Mouse (Mus musculus) layer of hippocampus, adult 9-10 months (tissue): ENCODE measurements at regions not wholly inside any gene's neighbourhood (a gene's known extent, or its start where the extent isn't known, plus 50 kb on each side); places are given as distances from the start of the nearest gene placed in this dataset.

Experiments used
- DNase-seq: peaks from one replicate; pipeline ENCODE4 v3.0.0; 2022; ENCODE audit warnings: low spot score

DNA sequence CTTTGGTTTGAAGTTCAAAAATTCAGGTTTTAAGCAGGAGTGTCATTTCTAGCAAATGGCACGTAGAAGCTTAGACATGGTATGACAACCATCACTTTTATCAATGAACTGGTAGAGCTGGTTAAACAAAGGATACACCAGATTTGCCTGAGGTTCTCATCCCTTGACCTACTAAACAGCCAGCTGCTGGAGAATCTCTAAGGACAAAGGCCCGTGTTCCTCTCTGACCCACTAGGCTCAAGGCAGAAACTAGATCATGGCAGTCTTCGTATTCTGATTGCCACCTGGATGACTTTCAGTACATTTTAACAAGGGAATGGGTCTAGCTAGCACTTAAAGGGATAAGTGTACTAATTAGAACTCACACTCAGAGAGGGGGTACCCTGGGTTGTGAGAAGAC, 155.2 kb upstream of the Bcl6 start:
- DNase-seq, result no peak

DNA sequence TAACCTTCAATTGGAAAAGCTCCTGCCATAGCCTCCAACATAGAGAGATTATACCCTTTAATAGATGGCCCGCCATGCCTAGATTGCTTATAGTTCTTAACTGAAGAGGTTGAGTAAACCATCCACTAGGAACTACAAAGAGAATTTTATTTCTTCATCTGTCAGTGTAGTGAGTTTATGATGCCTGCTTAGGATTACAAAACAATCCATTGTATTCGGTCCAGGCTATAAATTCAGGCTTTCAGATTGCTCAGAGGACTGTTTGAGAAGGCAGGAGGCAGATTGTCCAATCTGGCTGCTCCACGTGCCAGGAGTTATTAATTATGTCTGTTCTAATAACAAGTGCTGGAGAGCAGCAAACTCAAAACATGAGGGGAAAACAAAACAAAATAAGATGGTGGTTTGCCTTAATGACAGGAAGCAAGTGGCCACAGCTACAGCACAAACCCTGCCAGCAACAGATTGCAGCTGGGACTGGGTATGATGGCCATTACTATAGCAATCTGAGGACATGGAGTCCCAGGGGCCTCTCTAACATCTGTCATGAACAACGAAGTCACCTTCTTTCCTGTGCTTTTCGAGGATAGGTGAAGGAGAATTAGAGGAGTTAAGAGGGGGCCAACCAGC, 154.4 kb upstream of the Bcl6 start:
- no peak for DNase-seq

DNA sequence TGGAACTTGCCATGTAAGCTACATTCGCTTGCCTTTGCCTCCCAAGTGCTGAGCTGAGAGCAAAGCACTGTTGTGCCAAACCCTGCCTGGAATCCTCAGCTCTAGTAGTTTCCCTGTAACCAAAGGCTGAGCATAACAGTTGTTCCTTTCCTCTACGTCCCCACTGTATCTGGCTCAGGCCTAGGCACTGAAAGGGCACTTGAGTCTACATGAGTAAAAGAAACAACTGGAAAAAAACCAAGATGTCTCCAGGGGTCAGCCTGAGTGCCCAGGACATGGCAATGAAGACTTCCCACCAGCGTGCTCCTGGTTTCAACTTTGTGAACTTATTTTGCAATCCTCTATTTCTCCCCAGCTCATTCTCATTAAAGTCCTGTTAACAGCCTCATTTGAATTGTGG, 150.5 kb upstream of the Bcl6 start:
- DNase-seq, result no peak

DNA sequence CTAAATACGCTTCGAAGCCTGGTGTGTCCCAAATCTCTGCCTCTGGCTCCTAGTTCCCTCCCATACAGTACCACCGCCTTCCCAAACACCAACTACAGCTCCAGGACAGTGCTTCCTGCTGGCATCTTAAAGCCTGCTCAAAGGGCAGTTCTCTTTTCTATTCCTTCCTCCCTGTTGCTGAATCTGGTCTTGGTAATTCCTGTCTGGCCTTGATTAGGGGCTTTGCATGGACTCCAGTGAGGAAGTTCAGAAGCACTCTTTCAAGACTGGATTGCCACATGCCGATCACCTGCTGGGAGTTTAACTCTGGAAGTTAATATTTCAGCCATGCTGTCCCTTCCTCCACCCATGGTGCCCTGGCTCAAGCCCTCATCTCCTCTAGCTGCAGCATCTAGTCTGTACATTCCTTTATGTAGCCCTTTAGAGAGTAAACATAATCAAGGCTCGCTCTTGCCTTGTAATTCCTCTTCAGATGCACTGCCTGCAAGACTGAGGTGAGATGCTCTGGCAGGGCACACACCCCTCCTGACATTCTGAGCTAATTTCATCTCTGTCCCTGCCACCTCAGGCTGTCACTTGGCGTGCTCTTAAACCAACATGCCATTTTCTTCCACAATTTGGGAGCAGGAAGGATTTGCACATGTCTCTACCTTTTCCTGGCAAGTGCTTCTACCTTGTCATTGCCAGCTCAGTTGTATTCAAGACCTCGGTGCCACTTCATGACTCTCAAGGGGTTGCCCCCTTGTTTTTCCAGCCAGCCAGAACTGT, 148.8 kb upstream of the Bcl6 start:
- no peak for DNase-seq

DNA sequence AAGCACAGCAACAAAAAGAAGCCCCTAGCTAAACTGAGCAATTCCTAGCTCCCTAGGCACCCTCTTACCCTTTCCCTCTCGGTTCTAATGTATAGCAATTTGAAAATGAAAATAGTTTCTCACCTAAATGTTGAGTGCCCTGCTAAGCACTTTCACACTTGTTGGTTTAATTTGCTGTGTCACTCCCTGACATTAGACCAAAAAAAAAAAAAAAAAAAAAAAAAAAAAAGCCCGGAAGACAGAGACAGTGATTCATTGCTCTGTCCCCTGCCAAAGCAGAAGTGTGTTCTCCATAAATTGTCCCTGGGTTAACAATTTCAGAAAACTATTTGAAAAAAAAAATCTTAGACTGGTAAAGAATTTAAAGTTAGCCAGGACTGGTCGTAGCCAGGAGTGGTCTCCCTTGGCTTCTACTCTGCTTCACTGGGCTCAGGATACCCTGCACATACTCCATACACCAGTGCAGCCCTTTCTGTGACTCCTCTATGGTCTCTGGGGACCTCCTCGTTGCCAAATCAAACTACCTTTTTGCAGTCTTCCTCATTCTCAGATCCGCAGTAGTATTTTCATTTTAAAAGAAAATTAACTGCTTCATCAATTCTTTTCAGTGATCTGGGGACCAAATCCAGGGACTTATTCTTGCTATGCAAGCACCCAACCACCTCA, 148.0 kb upstream of the Bcl6 start:
- DNase-seq, result no peak

DNA sequence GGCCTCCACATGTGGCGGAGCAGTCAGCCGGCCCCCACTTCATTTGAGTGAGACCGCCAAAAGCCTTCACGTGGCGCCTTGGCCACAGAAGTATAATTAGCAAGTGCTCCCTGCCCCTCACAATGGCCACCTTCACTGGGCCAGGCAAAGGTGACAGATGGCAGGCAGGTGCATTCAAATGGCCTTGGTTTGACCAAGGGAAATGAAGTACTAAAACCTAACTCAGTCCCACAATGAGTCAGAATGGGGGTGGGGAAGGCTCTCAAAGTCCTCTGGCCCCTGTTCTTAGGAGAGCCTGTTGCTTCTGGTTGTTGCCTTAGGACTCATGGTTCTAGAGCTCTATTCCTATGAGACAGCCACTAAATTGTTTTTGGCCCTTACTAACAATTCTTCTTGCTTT, 147.2 kb upstream of the Bcl6 start:
- DNase-seq, result no peak

DNA sequence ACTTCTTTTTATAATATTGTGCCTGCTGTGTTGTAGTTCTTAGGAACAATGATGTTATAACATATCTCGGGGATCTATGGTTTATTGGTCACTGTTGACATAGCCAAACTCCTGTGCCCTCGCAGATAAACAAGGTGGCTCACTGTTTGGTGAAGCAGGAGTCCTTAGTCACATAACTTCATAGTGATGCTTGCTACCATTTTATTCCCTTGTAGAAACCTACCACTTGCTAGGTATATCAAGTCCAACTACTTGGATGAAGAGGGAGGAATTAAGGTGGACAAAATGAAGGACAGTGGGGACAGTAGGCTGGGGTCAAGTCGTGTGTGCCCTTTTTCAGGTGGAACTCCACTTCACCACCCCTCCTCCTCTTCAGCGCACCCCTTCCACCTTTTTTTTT, 146.7 kb upstream of the Bcl6 start:
- DNase-seq, result no peak

DNA sequence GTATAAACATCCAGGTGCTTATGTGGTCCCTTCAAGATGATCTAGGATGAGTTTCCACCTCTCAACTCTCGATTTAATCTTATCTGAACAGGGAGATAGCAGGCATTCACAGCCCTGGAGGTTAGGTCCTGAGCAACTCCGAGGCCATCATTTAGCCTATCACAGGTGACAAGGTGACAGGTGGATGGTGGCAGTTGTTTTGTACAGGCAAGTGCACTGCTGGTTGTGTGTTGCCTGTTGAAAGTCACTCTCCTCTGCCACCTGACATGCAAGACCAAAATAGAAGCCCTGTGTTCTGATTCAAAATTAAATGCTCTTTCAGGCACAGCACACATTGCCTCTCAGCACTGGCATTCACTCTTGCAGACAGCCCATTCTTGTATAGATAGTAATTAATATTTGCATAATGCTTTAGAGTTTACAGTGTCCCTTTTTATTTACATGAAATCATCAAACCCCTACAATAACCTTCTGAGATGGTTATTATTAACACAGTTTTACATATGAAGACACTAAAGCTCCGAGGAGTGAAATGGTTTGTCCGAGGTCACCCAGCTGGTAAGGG, 145.9 kb upstream of the Bcl6 start:
- DNase-seq, result no peak

DNA sequence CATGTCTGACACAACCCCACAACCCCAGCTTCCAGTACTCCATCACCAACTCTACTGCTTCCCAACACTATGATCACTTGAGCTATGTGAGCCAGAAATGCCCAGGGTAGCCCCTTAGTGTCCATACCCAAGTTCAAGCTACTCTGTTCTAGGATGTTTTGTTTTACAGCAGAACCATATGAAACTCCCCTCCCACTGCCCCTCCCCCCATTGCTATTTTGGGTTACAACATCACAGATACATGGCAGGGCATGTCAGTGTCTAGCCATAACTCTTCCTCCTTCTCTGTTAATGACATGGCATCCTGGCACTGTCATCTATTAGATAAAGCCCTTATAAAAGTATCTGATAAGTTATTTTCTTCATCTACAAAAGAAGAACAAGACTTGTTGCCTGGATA, 142.0 kb upstream of the Bcl6 start:
- DNase-seq, result no peak

DNA sequence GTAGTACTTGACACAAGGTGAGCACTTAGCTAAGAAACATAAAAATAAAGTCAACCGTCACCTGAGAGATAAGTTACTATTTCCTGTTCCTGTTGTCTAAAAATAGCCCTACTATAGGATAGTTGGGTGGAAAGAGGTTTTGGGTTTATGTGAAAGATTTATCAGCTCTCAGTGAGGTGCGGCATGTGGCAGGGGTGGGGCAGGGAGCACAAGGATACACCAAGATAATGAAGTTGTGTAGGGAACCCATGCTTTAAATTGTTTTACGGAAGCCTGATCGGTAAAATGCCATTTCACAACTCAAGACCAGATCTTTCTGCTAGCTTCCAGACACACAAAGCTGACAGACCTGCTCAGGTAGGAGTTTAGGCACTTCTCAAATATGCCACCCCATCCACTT, 141.0 kb upstream of the Bcl6 start:
- DNase-seq, result no peak

DNA sequence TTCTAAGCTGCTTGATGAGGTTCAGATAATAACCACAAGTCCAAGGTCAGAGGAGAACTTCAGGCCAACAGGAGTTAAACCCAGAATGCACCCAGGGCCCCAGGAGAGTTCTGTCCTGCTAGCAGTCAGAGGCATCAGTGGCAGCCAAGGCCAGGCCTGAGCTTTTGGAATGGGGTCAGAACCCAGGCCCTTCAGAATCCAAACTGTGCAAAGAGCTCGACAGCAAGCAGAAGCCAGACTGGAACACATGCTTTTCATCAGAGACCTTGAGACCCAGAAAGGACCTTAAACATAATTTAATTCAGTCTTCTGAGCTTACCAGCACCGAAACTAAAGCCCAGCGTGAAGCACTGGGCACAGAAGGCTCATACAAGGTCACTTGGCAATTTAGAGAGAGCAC, 139.9 kb upstream of the Bcl6 start:
- no peak for DNase-seq

DNA sequence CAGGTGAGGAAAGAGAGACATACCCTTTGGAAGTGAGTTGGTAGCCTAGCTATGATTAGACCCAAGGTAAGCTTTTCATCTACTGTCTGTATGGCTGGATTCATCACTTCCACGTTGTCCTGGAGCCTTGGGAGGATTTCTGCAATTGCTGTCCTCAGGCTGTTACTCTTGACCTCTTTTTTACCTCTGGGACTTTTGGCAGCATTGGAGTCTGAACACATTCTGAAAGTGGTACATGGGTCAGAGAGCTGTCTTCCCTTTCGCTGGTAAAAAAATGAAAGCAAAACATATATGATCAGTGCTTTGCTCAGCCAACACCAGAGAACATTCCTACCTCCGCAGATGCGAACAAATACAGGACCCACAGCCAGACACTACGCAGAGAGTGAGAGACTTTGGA, 136.1 kb upstream of the Bcl6 start:
- DNase-seq, result no peak

DNA sequence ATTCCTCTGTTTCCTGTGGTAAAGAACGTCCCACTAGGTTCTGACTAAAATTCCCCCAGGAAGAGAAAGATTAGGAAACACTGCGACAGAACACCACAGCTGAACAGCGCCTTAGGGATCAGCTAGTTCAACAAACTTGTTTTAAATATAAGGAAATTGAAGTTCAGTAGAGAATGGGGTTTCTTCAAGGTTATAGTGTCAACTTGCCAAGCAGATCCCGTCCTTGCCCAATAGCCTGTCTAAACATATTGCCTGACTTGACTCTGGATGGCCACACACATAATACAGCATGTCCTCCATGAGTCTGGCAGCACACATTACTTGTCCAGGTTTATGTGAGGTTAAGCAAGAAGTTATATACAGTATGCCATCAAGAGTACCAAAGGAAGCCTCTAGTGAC, 135.4 kb upstream of the Bcl6 start:
- DNase-seq, result no peak

DNA sequence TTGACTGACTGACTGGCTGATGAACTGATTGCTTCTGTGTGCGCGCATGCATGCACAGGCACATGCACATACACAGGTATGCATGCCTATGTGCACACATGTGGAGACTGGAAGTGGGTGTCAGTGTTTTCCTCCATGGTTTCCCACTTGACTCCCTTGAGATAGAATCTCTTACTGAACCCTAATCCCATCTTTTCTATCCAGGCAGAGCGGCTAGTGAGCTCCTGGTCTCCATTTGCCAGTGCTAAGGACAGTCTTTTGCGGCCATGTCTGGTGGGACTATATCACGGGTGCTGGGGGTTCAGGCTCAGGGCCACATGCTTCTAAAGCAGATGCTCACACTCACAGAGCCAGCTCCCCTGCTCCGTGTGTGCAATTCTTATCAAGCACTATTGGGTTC, 133.0 kb upstream of the Bcl6 start:
- no peak for DNase-seq

DNA sequence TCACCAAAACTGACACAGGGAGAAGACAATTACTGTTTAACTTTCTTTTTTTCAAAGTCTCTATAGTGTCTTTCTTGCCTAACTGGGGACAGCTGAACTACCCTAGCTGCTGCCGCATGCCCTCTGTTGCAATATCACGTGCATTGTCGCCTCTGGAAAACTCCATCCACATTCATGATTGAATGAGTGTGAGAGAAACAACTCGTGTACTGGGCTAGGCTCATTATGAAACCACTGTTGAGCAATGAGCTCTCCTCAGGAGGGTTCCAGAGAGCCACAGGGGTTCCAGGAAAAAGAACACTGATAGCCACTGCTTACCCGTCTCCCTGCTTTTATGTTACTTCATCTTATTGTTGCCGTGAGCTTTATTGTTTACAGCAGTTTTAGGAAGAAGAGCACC, 132.2 kb upstream of the Bcl6 start:
- DNase-seq, result no peak

DNA sequence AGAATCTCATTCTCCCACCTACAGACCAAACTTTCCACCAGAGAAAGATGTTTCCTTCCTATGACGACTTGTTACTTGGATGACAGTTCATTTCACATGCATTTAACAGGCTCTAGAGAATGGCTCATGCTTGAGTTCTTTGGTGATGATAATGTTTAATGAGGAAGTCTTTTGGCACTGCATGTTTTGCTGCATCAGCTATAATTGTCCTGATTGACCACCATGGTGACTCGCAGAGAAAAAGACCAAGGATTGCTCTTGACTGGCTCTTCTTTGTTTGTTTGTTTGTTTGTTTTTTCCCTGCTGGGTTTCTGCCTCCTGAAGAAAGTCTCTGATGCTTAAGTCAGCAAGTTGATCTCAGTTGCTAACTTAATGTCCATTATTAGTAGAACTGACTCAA, 129.8 kb upstream of the Bcl6 start:
- no peak for DNase-seq

DNA sequence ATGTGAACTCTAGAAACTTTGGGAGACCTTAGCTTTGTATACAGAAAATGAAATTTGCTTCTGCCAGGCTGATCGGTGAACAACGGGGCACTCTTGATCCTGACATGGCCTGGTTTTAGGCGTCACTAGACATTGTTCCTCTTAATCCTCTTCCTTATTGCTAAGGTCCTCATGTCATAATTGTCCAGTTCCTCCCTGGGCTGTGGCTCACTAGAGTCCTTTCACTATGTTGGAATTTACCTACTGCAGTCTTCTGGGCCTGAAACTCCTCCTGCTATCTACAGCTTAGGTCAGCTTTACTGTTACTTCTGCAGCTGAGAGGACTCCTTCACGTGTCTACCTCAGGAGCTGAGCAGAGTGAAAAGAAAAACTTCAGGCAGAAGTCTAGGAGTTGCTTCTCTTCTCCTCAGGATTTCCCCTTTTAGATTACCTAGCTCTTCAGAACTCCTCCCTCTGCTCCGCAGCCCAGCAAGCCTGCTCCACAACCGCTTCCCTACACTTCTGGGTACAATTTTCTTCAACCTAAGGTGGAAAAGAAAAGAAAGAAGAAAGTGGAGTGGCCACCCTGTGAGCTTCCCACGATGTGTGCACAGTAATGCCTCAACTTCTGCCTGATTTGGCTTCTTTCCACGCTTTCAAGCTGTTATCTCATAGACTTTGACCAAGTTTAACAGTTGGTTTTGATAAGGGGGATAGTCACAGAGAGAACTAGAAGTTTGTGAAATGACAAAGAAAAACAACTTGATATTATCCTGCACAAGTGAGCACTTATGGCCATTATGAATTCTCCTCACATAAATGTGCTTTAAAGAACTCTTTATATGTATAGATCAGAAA, 114.4 kb upstream of the Bcl6 start:
- no peak for DNase-seq

DNA sequence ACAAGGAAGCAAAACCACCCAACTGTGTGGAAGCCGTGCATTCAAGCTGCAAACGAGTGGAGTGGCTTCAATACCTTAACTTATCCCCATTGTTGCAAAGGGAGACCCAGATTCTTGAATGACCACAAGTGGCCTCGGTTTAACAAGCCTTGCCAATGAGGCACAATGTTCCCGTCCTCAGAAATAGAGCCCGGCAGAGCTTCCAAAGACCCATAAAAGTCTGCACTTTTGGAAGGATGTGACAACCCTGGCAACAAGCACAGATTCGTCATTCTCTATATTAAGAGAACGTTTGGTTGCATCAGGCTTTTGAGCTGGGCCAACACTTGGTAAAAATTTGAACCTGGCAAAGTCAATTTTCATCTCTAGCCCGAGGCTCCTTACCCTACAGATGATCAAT, 108.9 kb upstream of the Bcl6 start:
- no peak for DNase-seq

DNA sequence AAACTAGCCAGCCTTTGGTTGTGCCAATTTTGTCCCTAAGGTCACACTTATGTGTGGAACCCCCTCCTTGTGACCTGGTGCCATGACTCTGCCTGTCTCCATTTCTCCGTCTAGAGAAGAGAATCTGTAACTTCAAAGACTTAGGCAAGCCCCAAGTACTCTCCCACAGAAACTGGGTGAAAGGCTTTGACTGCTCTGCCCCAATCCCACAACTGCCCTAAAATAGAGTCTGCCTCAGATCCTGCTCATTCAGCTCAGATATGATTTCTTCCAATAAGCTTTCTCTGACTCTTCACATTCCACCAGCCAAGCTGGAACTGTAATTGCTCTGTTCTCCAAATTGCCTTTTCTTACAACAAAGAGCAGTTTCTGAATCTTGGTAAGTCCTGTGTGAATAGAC, 107.4 kb upstream of the Bcl6 start:
- DNase-seq, result no peak

DNA sequence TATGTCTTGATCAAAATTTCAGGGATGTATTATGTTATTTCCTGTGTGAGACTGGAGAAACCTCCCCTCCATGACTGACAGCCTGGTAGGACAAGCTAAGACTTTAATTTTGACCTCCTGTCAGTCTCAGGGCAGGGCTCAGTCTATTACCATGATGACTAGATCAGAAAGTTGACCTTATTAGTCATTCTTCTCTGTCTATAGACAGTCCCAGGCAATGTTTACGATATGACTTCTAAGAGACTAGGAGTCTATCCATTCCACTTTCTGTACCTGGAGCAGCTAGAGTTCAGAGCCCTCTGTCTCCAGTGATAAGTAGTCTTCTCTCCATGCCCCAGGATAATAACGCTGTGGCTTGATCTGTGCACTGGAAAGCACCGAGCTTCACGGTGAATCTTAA, 107.0 kb upstream of the Bcl6 start:
- no peak for DNase-seq

DNA sequence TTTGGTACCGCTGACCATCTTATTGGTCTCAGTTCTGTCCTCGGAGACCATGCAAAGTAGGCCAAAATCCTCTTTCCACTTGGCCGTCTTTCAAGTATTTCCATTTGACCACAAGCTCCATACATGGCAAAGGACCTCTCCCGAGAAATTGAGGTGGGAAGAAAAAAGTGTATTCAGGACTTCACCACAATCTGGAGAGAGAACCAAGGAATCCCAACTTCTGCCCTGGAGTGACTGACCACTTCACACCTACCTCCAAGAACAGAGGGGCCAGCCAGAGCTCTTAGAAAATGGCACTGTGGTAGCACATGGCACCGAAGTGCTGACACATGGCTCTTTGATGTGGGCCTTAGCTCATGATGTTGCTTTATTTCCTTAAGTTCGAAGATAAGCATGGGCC, 105.9 kb upstream of the Bcl6 start:
- no peak for DNase-seq

DNA sequence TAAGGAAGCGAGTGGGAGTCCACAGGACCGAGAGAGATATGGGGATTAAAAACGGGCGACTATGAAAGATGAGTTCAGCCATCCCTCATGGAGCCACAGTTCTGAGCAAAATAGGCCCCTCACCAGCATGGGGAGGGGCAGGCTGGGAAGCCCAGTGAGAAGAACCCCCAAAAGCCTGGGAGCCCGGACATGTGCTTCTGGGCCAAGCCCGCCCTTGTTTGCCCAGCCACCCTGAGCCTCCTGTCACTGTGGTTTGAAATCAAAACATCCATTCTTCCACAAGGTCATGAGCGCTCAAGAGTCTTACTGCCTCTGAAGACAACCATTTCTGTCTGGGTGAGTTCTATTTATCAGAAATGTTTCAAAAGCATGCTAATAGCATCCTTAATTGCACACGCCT, 105.0 kb upstream of the Bcl6 start:
- DNase-seq, result no peak
